Mouse (Mus musculus) E14TG2a.4 (cell line): ENCODE measurements around the gene Angptl8.

Source experiments
- CTCF ChIP-seq: conservative IDR thresholded peaks from 2 replicates; pipeline ENCODE4 v1.5.1; 2014; ENCODE audit warnings: low read length
- NANOG ChIP-seq: IDR thresholded peaks from 2 replicates; pipeline ENCODE4 v1.6.1; 2014; ENCODE audit warnings: borderline replicate concordance, low read length, mixed read lengths

DNA sequence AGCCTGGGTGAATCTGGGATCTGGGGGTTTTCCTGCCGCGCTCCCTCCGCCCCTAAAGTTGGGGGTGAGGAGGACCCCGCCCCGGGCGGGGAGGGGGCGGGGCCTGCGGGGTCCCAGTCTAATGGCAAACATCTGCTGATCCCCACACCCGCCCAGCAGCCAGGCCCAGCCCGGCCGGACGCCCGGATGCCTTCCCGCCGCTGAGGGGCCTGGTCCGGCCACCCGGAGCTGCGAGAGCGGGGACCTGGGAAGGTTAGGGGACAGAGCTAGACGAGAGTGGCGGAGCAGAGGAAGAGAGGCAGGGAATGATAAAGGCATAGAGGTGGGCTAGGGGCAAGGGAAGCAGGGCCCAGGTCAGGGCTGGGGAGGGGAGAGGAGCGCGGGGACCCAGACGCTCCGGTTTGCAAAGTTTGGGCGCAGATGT is 37.4 kb upstream of the Angptl8 start:
- TF ChIP-seq CTCF (no peak), NANOG (no peak)
